Mouse (Mus musculus) embryonic fibroblast, embryonic 13.5 days (primary cell): Measurements from ENCODE around the gene Cnbp. TPM values are rescaled to one million over a fixed set of nuclear protein-coding genes. Genes with fewer than 3 reads are reported as not detected.

Experiments
- H3K27ac ChIP-seq: 2 replicates; pipeline ENCODE4 v1.5.1; 2012; ENCODE audit warnings: low read length, control low read depth, inconsistent platforms; ENCODE audit not compliant: insufficient read depth
- H3K4me1 ChIP-seq: 2 replicates; pipeline ENCODE4 v1.6.1; 2011; ENCODE audit warnings: low read length; ENCODE audit not compliant: control insufficient read depth, insufficient read depth
- H3K4me3 ChIP-seq: 2 replicates; pipeline ENCODE4 v1.5.1; 2011; ENCODE audit warnings: mild to moderate bottlenecking, control low read depth, low read length; ENCODE audit not compliant: insufficient read depth
- CTCF ChIP-seq: IDR thresholded peaks from 2 replicates; pipeline ENCODE4 v1.5.1; 2011; ENCODE audit warnings: mild to moderate bottlenecking, control low read depth, low read length, moderate library complexity, borderline replicate concordance; ENCODE audit not compliant: insufficient read depth
- POLR2A ChIP-seq: IDR thresholded peaks from 2 replicates; pipeline ENCODE4 v1.6.1; 2011; ENCODE audit warnings: low read depth, mild to moderate bottlenecking, control low read depth, low read length, moderate library complexity
- polyA plus RNA-seq: library from polyadenylated mRNA; stranded (reverse); fragments of >200 nt; gene quantifications from 2 replicates; pipeline ENCODE4 v1.2.4, GENCODE M21; 2011; ENCODE audit warnings: low read depth; ENCODE audit not compliant: missing spikeins, insufficient read length

Gene Cnbp
- polyA plus RNA-seq, 1 experiment: 374 TPM

- TF ChIP-seq POLR2A: no peak
- TF ChIP-seq CTCF: no peak
- Histone ChIP-seq H3K4me3 (no peak overlapping the region), H3K27ac (no peak overlapping the region), H3K4me1 (0 out of 2 replicates have a peak, but pooled peaks cover 4% of the 10 kb centered on the region)
These were observed 44.0 kb downstream of the Cnbp start for GRCm38 (mm10) chr6:87806857-87807256.

GRCm38 (mm10) chr6:87806028-87806427, 44.9 kb downstream of the Cnbp start:
- no peak overlapping the region for H3K27ac ChIP-seq
- 0 out of 2 replicates have a peak, but pooled peaks cover 4% of the 10 kb centered on the region for H3K4me1 ChIP-seq
- TF ChIP-seq POLR2A (no peak), CTCF (no peak)
- H3K4me3 ChIP-seq: no peak overlapping the region

- 0 out of 2 replicates have a peak, but pooled peaks cover 4% of the 10 kb centered on the region for H3K4me1 ChIP-seq
- no peak overlapping the region for H3K27ac ChIP-seq
- TF ChIP-seq POLR2A (no peak), CTCF (no peak)
- H3K4me3 ChIP-seq: no peak overlapping the region
These were observed 45.5 kb downstream of the Cnbp start for GRCm38 (mm10) chr6:87805448-87805847.

- H3K4me3 ChIP-seq: no peak overlapping the region
- TF ChIP-seq POLR2A (no peak), CTCF (no peak)
- 0 out of 2 replicates have a peak, but pooled peaks cover 3% of the 10 kb centered on the region for H3K4me1 ChIP-seq
- H3K27ac ChIP-seq: no peak overlapping the region
These were observed 46.0 kb downstream of the Cnbp start for GRCm38 (mm10) chr6:87804886-87805285.

GRCm38 (mm10) chr6:87804036-87804435, 46.9 kb downstream of the Cnbp start:
- no peak overlapping the region for H3K4me3 ChIP-seq
- no peaks in the 10 kb centered on the region for H3K4me1 ChIP-seq
- no peak overlapping the region for H3K27ac ChIP-seq
- TF ChIP-seq CTCF (no peak), POLR2A (no peak)

- Histone ChIP-seq H3K4me3 (no peak overlapping the region), H3K4me1 (no peaks in the 10 kb centered on the region), H3K27ac (no peak overlapping the region)
- TF ChIP-seq CTCF (no peak), POLR2A (no peak)
These were observed 48.4 kb downstream of the Cnbp start for GRCm38 (mm10) chr6:87802462-87802861.

- H3K27ac ChIP-seq: no peak overlapping the region
- H3K4me1 ChIP-seq: no peaks in the 10 kb centered on the region
- H3K4me3 ChIP-seq: no peak overlapping the region
- TF ChIP-seq CTCF: no peak
- no peak for TF ChIP-seq POLR2A
These were observed 51.3 kb downstream of the Cnbp start for GRCm38 (mm10) chr6:87799576-87799975.

- H3K4me3 ChIP-seq: no peak overlapping the region
These were observed 53.6 kb downstream of the Cnbp start for GRCm38 (mm10) chr6:87797321-87797720.

GRCm38 (mm10) chr6:87796251-87796880, 54.5 kb downstream of the Cnbp start:
- TF ChIP-seq POLR2A (no peak), CTCF (no peak)
- no peaks in the 10 kb centered on the region for H3K4me1 ChIP-seq
- no peak overlapping the region for H3K27ac ChIP-seq
- H3K4me3 ChIP-seq: no peak overlapping the region

More at GRCm38 (mm10) chr6:87797321-87797720, 53.6 kb downstream of the Cnbp start:
- TF ChIP-seq CTCF (no peak), POLR2A (no peak)
- no peak overlapping the region for H3K27ac ChIP-seq
- H3K4me1 ChIP-seq: no peaks in the 10 kb centered on the region

- Histone ChIP-seq H3K4me3 (no peak overlapping the region), H3K4me1 (no peaks in the 10 kb centered on the region), H3K27ac (no peak overlapping the region)
- TF ChIP-seq POLR2A: no peak
- TF ChIP-seq CTCF: no peak
These were observed 55.3 kb downstream of the Cnbp start for GRCm38 (mm10) chr6:87795385-87796150.
